Mouse (Mus musculus) ovary, postnatal 14 days (tissue): ENCODE results near the gene Top3a.
"Not testable (repeated sequence)": the region's sequence is repeated elsewhere in the genome, so short reads cannot be mapped to it uniquely, and the experiment has no call there.

ENCODE experiments used
- DNase-seq: peaks from one replicate; pipeline ENCODE4 v3.0.0; 2022; ENCODE audit warnings: low spot score

Gene Top3a

DNA sequence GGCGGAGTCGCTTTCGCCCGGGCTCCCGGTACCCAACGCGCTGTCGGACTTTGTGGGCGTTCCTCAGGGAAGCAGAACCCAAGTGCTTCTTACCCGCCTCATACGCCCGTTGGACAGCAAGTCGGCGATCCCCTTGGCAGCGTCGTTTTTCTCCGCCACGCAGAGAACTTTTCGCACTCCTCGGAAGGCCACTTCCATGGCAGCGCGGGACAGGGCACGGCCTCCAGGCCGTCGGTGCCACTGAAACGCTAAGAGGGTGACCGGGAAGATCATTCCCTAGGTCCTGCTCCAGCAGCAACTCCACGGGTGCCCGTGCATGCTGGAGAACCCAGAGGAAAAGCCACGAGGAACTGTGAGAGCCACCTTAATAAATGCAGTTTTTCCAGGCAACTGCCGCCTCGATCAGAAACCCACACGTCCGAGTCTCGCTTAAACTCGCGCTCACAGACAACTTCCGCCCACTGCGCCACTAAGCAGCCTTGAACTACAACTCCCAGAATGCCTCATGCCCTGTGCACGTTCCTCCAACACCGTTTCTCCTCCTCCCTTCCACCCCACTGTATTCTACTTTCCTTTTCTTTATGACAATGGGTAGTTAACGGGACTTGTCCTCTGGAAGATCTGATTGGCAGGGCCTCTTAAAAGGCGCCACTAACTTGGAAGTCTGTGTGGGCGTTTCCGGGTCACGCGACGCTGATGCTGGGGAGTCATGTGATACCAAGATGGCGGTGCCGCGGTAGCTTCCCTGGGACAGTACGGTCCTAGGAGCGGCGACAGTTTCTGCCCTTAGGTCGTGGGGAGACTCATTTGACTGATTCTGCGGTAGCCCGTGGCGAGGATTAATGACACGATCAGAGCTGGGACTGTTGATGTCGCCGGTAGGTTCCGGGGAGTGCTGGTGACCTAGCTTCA is at the start of gene Top3a, which contains the start of gene Smcr8:
Gene Top3a (minus strand): TSS at position 537 of the 912 bp plus-strand sequence.
Gene Smcr8 (plus strand): TSS at position 696 of the 912 bp plus-strand sequence.
- peak; percentile 59 for DNase-seq

DNA sequence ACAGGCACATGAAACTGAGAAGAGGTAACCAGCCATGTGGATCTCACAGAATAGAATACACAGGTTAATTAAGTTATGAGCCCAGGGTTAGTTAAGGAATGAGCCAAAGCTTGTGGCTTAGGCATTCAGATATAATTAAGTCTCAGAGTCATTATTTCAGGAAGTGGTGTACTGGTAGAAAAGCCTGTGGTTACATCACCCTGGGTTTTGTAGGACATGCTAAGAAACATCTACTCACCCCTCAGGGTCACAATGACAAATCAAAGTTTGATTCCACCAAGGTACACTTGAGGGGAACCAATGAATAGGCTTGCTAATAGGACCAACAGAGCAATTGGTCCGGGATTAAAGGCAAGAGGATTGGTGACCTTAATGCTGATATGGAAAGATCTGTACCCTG is 49.5 kb upstream of the Top3a start:
- DNase-seq: no peak

DNA sequence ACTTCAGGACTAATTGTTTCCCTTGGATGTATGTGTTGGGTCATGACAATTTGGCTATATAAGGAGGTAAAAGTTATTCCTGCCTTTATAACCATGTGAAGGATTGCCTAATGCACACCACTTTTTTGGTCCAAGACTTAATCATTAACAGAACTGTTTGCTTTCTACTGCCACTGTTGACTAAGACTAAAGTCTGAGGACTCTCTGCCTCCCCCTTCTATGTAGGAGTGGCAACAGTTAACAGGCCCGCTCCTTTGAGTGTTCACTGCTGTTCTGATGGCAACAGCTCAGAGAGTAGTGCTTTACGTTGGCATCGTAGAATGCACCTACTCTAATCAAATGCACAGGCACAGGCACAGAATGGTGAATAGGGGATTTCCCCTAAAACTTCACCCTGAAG is 48.0 kb upstream of the Top3a start:
- DNase-seq: no peak

DNA sequence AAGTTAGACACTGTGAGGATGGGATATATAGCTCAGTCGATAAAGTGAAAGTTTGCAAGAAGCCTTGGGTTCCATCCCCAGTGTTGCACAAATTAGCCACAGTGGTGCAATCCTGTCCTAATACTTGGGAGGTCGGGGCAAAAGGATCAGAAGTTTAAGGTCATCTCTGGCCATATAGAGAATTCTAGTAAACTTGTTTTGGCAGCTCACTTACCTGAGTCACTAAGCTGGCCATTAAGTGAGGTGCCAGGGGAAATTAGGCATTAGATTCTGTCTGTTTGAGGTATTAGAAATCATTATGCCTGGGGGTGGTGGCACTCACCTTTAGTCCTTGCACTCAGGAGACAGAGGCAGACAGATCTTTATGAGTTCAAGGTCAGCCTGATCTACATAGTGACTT is 46.6 kb upstream of the Top3a start:
- DNase-seq: no peak

DNA sequence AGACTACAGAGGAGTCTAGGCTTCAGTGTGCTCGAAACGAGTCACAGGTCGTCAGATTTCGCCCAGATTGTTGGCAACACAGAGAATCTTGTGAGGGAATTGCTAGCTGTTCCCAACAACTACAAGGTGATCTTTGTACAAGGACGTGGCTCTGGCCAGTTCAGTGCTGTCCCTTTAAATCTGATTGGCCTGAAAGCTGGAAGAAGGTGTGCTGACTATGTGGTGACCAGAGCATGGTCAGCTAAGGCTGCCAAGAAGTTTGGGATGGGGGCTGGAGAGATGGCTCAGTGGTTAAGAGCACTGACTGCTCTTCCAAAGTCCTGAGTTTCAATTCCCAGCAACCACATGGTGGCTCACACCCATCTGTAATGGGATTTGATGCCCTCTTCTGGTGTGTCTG is 39.2 kb upstream of the Top3a start:
- no peak for DNase-seq

DNA sequence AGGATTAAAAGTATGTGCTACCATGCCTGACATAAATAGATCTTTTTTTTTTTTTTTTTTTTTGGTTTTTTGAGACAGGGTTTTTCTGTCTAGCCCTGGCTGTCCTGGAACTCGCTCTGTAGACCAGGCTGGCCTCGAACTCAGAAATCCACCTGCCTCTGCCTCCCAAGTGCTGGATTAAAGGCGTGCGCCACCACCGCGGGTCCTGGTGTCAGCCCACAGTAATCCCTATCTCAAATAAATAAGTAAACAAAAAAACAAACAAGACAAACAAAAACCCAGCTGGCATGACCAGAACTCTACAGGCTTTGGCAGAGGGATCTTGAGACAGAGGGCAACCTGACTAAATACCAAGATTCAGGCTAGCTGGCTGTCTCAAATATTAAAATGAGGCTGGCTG is 34.5 kb upstream of the Top3a start, which contains the start of gene Shmt1:
Gene Shmt1 (minus strand): TSS at position 101 of the 400 bp plus-strand sequence.
- not testable (repeated sequence) for DNase-seq

DNA sequence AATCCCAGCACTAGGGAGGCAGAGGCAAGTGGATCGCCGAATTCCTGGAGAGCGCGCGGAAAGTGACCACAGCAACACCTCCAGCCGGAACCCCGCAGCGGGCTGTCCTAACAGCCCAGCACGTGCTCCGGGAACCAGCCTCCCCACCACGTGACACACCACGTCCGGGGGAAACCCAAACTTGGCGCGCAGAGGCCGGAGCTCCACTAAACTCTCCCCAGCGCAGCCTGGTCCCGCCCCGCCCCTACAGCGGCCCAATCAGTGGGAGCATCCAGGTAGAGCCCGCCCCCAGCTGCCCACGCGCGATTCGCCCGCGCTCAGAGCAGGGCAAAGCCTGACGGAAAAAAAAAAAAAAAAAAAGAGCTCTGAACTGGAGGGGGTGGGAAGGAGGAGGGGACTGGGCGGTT is 33.9 kb upstream of the Top3a start:
- DNase-seq: peak; percentile 90

DNA sequence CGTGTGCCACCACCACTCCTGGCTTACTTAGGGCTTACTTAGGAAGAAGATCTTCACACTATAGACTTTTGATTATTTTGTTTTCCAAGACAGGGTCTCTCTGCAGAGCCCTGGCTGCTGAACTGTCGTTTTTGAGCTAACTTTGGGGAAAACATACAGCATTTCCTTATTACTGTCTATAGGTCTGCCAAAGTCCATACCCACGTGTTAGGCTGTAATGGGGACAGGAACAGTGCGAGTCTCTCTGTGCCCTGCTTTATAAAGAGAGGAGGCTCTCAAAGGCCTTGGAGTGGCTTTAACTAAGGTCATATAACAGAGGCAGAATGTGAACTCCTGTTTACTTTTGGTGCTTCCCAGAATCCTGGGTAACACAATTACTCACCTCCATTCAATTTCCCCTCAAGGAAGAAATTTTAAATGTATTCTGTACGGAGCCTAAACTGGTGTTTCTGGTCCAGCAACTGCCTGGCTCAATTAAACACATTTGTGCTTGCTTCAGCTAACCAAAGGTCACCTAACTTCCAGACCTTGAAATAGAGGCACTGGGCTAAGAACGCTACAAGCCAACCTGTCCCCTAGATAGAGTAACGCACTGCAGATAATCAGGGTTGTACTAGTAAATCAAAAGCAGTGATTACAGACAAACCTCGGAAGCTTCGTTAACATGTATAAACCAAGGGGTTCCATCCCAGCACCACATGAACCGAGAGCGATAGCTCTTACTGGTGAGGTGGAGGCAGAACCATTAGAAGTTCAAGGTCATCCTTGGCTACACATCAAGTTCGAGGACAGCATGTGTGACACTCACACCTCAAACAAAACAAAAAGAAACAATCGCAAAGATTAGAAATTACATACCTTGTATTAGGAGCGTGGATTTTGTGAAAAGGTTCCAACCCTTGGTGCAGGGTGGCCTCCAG is 33.1 kb upstream of the Top3a start:
- DNase-seq: no peak

DNA sequence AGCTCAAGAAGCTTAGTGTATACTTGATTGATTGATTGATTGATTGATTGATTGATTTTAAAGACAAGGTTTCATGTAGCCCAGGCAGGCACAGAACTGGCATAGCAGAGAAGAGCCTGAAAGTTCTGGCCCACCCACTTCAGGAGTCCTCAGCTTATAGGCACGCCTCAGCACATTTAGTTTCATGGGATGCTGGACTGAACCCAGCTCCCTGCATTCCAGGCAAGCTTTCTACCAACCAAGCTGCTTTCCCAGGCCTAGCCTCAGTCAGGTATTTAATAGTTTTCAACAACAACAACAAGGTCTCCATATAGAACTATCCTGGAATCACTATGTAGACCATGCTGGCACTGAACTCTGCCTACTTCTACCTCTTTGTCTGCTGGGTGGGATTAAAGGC is 32.4 kb upstream of the Top3a start:
- no peak for DNase-seq

DNA sequence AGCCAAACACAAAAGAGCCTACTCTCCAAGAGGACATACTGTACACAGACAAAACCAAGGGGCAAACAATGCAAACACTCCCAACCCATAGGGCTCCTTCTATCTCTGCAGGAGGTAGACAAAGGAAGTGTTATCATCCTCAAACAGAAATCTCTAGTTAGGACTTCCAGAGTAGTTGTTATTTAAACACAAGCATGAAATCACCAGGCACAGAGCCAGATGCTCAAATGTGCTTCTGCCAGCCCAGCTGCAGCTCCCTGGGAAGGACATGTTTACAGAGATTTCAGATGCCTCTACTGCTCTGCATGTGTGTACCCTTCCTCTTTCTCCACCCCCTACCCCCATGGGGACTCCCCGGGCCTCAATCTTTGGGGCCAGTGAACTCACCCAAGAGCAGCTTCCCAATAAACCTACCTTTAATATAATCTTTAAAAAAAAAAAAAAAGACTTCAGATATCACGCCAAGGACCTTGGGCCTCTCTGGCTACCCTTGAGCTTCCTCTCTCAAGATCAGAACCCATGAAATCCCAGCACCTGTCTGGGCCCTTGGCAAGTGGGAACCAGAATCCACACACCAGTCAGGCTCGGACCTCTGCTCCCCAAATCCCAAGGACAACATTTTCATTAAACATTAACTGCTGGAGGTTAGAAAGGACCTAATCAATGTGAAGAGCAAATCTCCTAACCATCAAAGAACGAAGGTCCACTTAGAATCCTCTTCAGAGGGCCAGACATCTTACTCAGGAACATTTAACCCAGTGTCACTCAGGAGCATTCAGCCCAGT is 31.3 kb upstream of the Top3a start:
- peak; percentile 42 for DNase-seq

DNA sequence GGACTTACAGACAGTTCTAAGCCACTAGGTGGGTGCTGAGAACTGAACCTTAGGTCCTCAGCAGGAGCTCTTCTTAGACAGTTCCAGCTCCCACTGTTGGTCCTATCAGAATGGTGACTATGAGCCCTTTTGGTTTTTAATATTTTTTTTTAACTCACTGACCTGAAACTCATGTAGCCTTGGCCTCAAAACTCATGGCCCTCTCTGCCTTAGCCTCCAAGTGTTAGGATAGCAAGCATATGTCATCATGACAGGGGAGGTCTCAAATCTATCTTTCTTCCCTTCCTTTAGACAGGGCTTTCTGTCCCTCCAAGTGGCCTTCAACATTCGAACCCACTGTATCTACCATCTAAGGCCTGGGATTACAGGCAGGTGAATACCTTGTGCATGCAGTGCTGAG is 23.7 kb upstream of the Top3a start:
- no peak for DNase-seq

DNA sequence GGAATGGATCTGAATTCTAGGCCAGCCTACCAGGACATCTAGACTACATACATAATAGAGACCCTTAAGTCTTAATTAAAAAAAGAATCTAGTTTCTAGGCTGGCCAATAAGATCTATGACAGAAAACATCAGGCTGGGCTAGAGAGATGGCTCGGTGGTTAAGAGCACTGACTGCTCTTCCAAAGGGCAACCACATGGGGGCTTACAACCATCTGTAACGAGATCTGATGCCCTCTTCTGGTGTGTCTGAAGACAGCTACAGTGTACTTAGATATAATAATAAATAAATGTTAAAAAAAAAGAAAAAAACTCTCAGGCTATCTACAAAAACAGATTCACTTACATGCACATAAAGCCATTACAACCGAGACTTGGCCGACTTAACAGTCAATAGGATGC is 22.8 kb upstream of the Top3a start:
- no peak for DNase-seq

DNA sequence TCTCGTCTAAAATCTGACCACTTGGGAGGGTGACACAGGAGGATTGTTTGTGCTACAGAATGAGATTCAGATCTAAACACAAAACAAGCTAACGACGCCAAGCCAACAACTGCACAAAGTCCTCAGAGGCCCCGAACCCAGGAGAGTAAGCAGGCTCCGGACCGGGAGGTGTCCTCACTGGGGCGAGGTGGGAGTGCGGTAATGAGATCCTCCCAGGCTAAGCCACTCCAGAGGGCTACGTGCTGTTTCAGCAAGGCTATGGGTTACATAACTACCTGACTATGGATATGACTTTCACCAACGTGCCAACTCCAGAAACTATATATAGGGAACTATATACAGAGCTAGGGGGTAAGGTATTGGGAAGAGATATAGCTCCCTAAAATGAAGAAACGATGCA is 19.2 kb upstream of the Top3a start:
- no peak for DNase-seq

DNA sequence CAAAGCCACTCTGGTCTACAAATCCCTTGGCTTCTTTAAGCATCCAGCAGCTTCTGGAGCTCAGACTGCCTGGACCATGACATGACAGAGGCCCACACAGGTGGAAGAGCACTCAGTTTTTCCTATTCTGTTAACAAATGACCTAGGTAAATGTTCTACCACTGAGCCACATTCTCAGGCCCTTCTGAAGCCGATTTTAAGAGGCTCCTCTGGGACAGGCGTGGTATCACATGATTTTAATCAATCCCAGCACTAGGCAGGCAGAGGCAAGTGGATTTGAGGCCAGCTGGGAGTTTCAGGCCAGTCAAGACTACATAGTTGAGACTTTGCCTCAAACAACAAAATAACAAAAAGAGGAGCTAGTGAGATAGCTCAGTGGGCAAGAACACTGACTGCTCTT is 13.3 kb upstream of the Top3a start:
- DNase-seq: no peak

DNA sequence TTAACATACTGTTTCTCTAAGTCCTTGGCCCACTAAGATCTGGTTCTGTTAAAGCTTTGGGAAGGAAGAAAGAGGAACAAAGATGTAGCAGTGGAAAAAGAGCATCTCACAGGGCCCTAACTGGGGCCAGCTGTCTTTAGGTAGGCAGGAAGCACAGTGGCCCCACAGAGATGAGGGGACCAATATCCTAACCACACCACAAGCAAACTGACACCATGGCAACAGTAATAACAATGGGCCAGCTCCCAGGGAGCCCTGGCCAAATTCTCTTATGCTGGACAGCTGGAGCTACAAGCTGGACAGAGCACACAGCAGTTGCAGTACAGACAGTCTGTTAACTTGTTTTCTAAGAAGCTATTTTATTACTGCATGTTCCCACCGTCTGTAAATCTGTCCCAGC is 10.4 kb upstream of the Top3a start:
- no peak for DNase-seq

DNA sequence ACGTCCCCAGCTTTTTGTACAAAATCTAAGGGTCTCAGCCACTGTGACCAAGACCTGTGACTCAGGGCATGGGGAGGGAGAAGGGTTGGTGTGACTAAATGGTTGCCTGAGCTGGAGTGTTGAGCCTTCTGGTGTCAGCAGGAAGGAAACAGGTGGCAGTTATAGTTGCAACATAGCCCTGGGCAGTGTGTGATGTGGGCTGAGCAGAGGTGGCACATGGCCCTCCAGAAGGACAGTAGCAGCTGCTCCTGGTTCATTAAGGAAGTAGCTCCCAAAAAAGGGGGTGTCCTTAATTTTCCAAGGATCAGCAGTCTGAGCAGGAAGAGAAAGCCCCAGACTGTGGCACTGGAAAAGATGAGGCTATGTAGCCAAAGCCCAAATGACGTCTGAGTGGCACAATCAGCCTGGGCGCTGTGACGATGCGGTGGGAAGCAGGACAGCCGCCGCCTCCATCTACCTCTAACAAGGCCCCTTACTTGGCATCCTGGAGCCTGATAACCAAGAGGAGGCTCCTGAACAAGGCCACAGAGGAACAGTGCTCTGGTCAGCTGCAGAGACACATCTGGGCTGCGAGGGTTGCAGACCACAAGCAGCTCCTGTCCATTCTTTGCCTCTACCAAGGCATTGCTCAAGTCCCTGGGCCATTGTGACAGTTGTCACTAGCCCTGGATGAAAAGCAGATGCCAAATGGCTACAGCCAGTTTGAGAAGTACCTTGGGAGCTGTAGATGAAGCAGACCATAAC is 7.2 kb upstream of the Top3a start:
- no peak for DNase-seq

DNA sequence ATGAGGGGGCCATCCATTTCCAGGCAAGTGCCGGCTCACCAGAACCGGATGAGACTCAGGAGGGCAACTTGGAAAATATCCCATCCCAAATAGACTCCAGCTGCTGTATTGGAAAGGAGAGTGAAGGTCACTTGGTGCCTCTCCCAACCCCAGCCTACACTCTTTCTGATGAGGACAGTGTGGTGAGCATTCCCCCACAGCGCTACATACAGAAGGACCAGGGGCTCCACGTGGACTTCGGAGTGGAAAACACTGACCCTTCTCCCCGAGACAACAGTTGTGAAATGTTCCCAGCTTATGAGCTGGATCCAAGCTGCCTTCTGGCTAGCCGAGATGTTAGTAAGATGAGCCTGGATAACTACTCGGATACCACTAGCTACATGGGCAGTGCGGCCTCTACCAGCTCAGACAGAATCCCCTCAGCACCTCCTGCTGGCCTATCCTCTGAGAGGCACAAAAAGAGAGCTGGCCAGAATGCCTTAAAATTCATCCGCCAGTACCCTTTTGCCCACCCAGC is 2.6 kb upstream of the Top3a start:
- no peak for DNase-seq

DNA sequence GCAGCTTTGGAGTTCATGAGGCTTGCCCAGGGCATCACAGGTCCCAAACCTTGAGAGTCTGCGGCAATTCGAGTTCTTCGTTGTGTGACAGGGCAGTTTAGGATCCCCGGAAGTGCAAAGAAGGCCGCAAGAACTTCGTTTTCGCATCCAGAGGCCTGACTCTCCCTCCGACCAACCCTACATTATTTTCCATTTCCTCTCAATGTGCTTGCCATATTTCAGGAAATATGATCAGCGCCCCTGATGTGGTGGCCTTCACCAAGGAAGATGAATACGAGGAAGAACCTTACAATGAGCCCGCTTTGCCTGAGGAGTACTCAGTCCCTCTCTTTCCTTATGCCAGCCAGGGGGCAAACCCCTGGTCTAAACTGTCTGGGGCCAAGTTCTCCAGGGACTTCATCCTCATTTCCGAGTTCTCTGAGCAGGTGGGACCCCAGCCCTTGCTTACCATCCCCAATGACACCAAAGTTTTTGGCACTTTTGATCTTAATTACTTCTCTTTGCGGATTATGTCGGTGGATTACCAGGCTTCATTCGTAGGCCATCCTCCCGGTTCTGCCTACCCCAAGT is 721 bp upstream of the Top3a start:
- no peak for DNase-seq

DNA sequence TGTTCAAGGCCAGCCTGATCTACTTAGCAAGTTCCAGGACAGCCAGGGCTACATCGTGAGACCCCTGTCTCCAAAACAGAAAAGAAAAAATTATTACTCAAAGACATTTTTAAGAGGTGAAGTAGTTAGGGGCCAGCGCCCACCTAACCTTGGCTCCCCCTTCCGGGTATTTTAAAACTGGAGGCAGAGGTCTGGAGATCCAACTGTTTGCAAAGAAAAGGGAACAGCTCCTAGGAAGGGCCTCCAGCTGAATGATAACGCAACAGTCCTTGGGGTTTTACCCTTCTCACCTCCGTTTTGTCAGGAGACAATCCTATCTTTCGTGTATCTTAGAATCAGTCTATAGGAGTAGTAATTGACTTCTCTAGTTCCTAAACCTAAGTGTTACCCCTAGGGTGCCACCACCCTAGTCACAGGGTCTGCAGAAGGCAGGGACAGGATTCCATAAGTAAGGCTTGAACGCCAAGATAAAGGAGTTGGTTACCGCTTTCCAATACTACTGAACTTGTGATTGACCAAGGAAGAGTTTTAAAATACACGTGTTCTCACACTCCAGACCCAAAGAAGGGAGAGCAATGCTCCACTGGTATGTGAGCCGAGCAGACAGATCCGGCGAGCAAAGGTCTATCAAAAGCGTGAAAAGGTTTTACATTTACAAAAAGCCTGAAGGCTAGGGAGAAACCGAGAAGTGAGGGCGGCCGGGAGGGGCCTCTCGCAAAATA is 897 bp downstream of the Top3a start:
- no peak for DNase-seq

DNA sequence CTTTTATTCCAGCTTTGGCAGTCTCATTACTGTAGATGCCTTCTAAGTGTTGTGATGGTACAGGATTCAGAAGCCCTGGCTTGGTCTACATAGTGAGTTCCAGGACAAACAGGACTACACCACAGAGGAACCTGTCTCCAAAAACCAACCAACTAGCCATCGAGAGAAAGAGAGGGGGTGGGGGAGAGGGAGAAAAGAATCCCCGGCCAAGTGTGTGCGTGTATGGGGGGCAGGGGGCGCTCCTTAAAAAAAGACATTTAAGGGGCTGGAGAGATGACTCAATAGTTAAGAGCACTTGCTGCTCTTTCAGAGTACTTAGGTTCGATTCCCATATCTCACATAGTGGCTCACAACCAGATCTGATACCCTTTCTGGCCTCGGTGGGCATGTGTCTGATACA is 1.6 kb downstream of the Top3a start:
- DNase-seq: no peak
